Mouse (Mus musculus) testis, adult 2 months (tissue): Measurements from ENCODE around the gene Sept12.

ENCODE experiments used
- CTCF ChIP-seq: fragments of 200-500 bp; IDR thresholded peaks from 2 replicates; pipeline ENCODE4 v1.5.1; 2012; ENCODE audit warnings: low read depth, mild to moderate bottlenecking, inconsistent platforms, low read length, moderate library complexity; ENCODE audit not compliant: control insufficient read depth, insufficient read depth, insufficient replicate concordance
- POLR2A ChIP-seq: fragments of 200-500 bp; IDR thresholded peaks from 2 replicates; pipeline ENCODE4 v1.6.1; 2012; ENCODE audit warnings: low read depth, mild to moderate bottlenecking, inconsistent platforms, low read length, moderate library complexity; ENCODE audit not compliant: control insufficient read depth

DNA sequence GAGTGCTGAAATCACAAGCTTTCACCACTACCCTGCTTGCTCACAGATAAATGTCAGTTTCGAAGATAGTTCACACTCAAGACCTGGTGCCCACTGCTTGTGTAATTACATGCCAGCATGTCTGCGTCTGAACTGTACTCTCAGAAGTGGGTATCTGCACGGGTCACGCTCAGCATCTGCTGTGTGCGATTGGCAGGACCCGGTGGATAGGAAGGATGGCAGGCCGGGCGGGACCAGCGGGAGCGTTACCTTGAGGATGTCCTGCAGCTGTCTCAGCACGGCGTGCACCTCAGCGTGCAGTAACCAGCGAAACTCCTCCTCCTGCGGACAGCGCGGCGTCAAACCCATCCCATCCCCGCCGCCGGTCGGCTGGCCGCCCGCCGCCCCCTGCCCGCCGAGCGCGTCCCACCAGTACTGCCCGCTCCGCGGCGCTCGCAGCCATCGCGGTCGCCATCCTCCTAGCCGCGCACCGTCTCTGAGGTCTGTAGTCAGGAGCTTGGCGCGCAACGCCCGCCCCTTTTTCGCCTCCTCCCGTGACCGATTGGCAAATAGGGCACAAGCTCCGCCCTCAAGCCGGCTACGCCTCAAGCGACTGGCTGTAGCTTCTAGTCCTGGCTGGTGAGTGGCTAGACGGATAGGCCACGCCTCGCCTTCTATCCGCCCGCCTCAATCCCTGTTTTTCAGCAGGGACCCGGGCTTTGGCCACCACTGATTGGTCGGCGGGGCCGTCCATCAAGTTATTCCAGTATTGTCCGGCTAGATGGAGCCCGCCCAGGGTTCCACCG, 15.6 kb upstream of the Sept12 start, which contains the start of gene Rogdi:
- peak; percentile 80 for TF ChIP-seq POLR2A
- TF ChIP-seq CTCF, result no peak
